Mouse (Mus musculus) Patski (cell line): ENCODE results near the gene Ammecr1. TPM values are rescaled to one million over a fixed set of nuclear protein-coding genes. Genes with fewer than 3 reads are reported as not detected.

Source experiments
- ATAC-seq: fragments of 100-300 bp; one replicate; pipeline ENCODE4 v1.8.0; 2021
- CTCF ChIA-PET: fragments of 350-600 bp; sonication (Branson Sonifier 250); formaldehyde crosslinking; loops from one replicate; lab custom pipeline; 2022; ENCODE audit warnings: inconsistent platforms; lab: Charles Lee
- POLR2A ChIA-PET: fragments of 350-600 bp; sonication (Branson Sonifier 250); formaldehyde crosslinking; loops from one replicate; lab custom pipeline; 2022; ENCODE audit warnings: antibody characterized with exemption, inconsistent platforms; lab: Charles Lee
- DNase-seq: peaks from one replicate; pipeline ENCODE4 v3.0.0-alpha.2; 2011; ENCODE audit warnings: low read depth, low spot score
- H3K27me3 ChIP-seq: fragments of 371-371 bp; one replicate; pipeline ENCODE4 v1.5.1; 2021
- CTCF ChIP-seq: fragments of 100-300 bp; IDR thresholded peaks from one replicate; pipeline ENCODE4 v1.5.1; 2021
- in situ Hi-C: fragments of 300-500 bp; cut with MboI; formaldehyde crosslinking; loops from 3 replicates; pipeline ENCODE4 v1.11.1; 2018; ENCODE audit warnings: low pct_unique_long_range_greater_than_20kb, mixed read lengths
- polyA plus RNA-seq: library from polyadenylated mRNA; unstranded; gene quantifications from one replicate; pipeline ENCODE4 v1.2.3, GENCODE M21; 2021

The Ammecr1 gene
- polyA plus RNA-seq, 1 experiment from 2014 or later = 12.6 TPM

DNA sequence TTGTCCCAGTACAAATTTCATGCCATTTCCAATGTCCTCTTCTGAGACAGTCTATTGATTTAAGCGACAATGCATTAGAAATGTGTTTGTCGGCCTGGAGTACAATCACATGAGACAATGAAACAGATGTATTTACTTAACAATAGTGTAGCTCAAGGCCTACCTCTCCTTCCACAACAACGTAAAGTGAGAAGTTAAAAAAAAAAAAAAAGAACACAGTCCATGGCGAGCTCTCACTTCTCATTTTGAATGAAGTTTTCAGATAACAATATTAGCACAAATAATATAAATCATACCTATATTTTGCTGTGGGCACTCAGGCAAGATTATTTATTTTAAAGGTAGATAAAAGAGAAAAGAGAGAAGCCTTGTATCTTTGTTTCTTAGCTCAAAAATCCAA is 49.8 kb downstream of the Ammecr1 start:
- in situ Hi-C loops = no loop called here
- ATAC-seq (no peak), DNase-seq (no peak)
- TF ChIP-seq CTCF = no peak
- POLR2A ChIA-PET = interaction anchor here (0.7 kb wide), 1 partner anchor 120 kb away, joined by 3 read pairs; no protein-coding TSS in a partner anchor
- H3K27me3 ChIP-seq = peaks cover 47% of the 10 kb centered on the region
- CTCF ChIA-PET = interaction anchor here (0.8 to 1.0 kb wide), 2 partner anchors 10 to 37 kb away, joined by 3 to 4 read pairs; no protein-coding TSS in a partner anchor

DNA sequence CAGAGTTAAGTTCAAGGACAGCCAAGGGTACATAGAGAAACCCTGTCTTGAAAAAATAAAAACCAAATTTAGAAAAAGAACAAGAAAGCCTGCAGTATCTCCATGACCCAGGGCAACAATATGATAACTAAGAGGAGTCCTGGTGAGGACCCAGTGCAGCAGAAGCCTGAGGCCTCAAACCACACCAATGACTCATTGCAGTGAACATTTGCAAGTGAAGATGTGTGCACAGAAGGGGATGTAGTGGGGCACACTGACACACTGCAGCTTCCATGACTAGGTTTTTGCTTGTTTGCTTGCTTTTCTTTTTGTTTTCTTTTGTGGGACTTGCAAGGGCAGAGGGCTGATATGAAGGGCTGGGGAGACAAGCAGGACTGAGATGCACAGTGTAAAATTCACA is 52.3 kb downstream of the Ammecr1 start:
- CTCF ChIA-PET = no interaction called here
- POLR2A ChIA-PET = no interaction called here
- ATAC-seq (no peak), DNase-seq (no peak)
- in situ Hi-C loops = no loop called here
- TF ChIP-seq CTCF = no peak
- peaks cover 48% of the 10 kb centered on the region for H3K27me3 ChIP-seq

DNA sequence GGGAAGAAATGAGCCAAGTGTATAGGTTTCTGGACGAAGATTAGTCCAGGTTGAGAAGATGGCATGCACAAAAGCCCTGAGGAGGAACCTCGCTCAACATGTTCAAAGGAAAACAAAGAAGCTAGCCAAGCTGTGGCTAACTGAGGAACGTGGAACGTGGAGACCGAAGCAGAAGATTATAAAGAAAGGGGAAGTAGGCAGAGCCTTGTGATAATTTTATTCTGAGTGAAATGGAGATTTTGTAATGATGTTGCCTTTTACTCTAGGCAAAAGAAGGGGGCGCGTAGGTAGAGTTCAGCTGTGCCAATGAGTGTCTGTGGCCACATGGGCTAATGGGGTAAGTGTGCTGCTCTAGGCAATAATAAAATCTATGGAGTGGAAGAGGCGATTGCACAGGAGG is 62.7 kb downstream of the Ammecr1 start:
- in situ Hi-C loops = no loop called here

DNA sequence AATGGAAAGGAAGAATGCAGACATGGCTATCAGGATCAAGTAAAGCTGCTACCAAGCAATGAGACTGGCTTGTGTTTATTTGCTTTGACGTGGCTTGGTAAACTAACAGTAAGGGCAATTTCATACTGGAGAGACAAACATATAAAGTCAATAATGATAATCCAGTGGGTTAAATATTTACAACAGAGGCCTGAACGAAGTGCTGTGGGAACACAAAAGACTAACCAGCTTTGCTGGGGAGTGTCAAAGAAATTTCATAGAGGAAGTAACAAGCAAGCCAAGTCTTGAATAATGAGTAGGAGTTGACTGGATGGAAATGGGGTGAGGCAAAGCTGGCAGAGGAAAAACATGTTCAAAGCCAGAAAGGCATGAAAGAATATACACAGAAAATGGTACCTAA is 63.9 kb downstream of the Ammecr1 start:
- CTCF ChIA-PET = interaction anchor here (1.0 to 1.6 kb wide), 2 partner anchors 16 to 43 kb away, joined by 3 to 4 read pairs; no protein-coding TSS in a partner anchor
- in situ Hi-C loops = no loop called here
- DNase-seq (no peak), ATAC-seq (peak; percentile 38)
- peaks cover 33% of the 10 kb centered on the region for H3K27me3 ChIP-seq
- POLR2A ChIA-PET = no interaction called here
- no peak for TF ChIP-seq CTCF

More for the DNA sequence above, 62.7 kb downstream of the Ammecr1 start:
- CTCF ChIA-PET = no interaction called here
- ATAC-seq = no peak
- no peak for DNase-seq
- POLR2A ChIA-PET = no interaction called here
- no peak for TF ChIP-seq CTCF
- peaks cover 44% of the 10 kb centered on the region for H3K27me3 ChIP-seq

DNA sequence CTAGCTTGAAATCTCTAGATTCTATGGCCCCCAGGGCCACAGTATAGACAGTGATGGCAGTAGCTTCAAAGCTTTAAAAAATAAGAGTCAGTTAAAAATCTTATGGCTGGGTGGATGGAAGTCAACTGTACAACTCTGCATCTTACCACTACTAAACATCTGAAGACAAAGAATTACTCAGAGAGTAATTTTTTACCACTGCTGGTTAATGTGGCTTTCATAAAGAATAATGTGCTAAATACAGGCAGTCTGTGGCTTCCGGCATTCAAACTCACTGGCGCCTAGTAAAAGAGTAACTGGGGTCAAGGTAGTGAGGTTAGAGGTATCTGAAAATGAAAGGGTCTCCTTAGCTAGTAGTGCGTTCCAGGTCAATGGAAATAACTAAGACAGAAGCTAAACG is 64.6 kb downstream of the Ammecr1 start:
- ChIA-PET CTCF (interaction anchor here (1.6 kb wide), 1 partner anchor 43 kb away, joined by 4 read pairs; no protein-coding TSS in a partner anchor), POLR2A (no interaction called here)
- H3K27me3 ChIP-seq = peaks cover 29% of the 10 kb centered on the region
- in situ Hi-C loops = no loop called here
- DNase-seq = no peak
- TF ChIP-seq CTCF = no peak
- ATAC-seq = peak; percentile 44

DNA sequence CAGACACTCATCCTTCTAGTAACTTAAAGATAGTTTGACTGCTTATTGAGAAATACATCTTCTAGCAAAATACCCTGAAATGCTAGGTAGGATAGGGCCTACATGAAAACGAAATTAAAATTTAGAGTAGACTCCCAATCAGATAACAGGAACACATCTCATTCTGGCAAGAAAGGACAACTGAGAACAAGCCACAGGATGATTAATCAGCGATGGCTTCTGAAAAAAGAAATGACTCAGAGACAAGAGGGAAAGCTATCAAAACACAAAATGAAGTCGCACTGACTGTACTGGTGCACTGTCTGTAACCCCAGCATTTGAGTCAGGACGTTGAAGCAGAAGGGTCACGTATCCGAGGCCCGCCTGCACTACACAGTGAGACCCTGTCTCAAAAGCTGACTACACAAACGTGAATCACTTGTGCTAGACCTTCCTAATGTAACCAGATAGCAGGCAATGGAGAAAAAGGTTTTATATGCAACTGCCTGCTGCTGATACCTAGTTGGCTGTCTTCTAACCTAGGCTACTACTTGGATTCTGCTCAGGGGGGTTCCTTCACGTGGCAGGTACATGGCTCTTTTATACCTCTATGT is 68.1 kb downstream of the Ammecr1 start:
- TF ChIP-seq CTCF = no peak
- CTCF ChIA-PET = no interaction called here
- POLR2A ChIA-PET = no interaction called here
- peak; percentile 18 for ATAC-seq
- DNase-seq = no peak
- H3K27me3 ChIP-seq = peaks cover 36% of the 10 kb centered on the region
- in situ Hi-C loops = no loop called here

DNA sequence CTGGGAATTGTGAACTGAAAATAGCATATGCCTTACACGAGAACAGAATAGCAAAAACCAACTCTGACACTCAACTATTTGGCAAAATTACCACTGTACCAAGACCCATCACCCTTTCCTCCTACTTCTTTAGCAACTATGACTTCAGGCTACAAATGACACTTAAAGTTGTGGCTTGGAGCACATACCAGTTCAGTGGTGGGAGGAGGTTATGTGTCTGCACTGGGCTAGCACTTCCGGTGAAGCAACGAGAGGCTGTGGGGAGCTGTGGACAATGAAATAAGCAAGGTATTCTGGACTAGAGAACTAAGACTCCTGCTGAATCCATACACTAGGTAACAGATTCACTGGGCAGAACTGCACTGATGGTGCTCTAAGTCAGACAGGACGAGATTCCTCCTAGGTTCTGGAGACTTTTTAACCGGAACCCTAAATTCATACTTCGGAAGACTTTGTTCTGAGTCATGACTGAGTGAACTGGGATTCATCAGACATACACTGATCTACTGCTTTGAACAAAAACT is 69.0 kb downstream of the Ammecr1 start:
- ATAC-seq = peak; percentile 51
- DNase-seq = no peak
- in situ Hi-C loops = no loop called here
- ChIA-PET POLR2A (no interaction called here), CTCF (no interaction called here)
- TF ChIP-seq CTCF = no peak
- peaks cover 44% of the 10 kb centered on the region for H3K27me3 ChIP-seq

DNA sequence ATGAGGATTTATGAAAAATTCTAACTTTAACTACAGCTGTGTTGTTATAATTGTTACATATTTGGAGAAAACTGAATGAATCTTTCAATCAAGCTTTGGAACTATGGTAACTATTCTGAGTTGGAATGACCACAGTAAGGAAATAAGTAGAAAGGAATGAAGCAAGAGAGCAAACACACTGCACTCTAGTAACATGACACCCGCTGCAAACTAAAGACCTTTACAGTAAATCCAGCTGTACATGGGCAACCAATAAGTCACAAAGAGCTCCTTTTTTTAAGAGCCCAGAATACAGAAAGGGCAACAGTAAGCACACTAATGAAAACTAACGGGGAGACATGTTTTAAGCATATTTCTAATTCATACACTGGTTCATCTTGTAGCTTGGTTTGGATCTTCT is 71.2 kb downstream of the Ammecr1 start:
- CTCF ChIA-PET = interaction anchor here (3.7 kb wide), 1 partner anchor 10 kb away, joined by 14 read pairs; no protein-coding TSS in a partner anchor
- in situ Hi-C loops = no loop called here
- POLR2A ChIA-PET = interaction anchor here (1.0 to 1.2 kb wide), 2 partner anchors 13 to 60 kb away, joined by 3 to 4 read pairs; no protein-coding TSS in a partner anchor
- no peak for TF ChIP-seq CTCF
- no peak for ATAC-seq
- DNase-seq = no peak
- H3K27me3 ChIP-seq = peaks cover 55% of the 10 kb centered on the region

DNA sequence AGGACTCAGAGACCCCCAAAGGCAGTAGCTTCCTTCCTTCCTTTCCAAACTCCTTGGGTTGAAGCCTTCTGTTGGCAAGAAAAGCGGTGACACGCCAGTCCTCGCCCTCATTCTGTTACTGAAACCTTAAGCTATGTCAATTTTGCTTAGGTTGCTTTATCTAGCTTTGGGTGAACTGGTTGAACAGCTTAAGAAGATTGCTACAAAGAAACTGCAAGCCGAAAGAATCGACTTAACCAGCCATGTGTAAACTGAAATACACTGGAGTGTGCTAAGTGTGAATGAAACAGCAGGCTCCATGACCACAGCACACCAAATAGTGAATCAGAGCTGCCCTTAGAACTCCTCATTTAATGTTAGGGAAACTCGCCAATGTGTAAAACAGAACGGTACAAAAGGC is 80.6 kb downstream of the Ammecr1 start:
- no peak for TF ChIP-seq CTCF
- DNase-seq (no peak), ATAC-seq (peak; percentile 62)
- ChIA-PET POLR2A (no interaction called here), CTCF (interaction anchor here (1.4 to 3.3 kb wide), 2 partner anchors 9 to 17 kb away, joined by 3 to 14 read pairs; no protein-coding TSS in a partner anchor)
- in situ Hi-C loops = no loop called here
- peaks cover 41% of the 10 kb centered on the region for H3K27me3 ChIP-seq

DNA sequence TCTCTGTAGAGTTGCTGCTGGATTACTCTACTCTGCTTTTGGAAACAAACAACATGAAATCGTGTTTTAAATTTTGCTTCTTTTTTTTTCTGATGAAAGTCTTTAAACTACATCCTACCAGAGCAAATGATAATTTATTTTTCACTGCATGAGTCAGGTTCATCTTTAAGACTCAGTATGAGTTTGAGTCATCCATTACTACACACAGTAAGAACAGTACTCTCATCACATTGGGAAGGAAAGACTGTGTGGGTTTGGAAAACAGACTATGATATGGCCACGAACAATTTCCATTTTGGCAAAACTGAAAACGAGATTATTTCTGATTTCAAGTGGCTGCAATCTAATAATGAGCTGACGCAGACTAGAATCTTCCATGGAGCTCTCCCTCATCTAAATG is 82.9 kb downstream of the Ammecr1 start:
- TF ChIP-seq CTCF = no peak
- peaks cover 37% of the 10 kb centered on the region for H3K27me3 ChIP-seq
- in situ Hi-C loops = no loop called here
- ChIA-PET POLR2A (no interaction called here), CTCF (interaction anchor here (3.3 kb wide), 1 partner anchor 11 kb away, joined by 14 read pairs; no protein-coding TSS in a partner anchor)
- ATAC-seq = no peak
- DNase-seq = no peak

DNA sequence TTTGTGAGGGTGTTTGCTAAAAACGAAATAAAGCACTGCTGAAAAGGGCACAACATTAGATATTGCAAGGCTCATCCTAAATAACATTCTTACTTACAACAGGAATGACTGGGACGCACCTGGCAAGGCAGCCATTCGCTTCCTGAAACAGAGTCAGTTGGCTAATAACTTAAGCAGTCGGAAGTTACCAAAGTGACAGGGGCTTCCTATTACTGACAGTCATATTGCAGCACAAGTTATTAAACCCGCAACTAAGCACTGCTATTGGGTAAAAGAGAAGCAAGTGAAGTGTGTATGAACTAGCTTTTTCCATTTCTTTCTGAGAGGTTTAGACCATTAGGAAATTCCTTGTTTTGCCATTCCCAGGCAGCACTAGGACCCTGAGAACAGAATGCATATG is 84.3 kb downstream of the Ammecr1 start:
- ATAC-seq (no peak), DNase-seq (no peak)
- TF ChIP-seq CTCF = no peak
- CTCF ChIA-PET = no interaction called here
- in situ Hi-C loops = no loop called here
- H3K27me3 ChIP-seq = peaks cover 36% of the 10 kb centered on the region
- POLR2A ChIA-PET = interaction anchor here (1.3 kb wide), 1 partner anchor 13 kb away, joined by 3 read pairs; no protein-coding TSS in a partner anchor
